Mouse (Mus musculus) activated CD4-positive, CD25-positive, alpha-beta regulatory T cell, adult 4 months (primary cell): Measurements from ENCODE around the gene Fam110a. TPM values are rescaled to one million over a fixed set of nuclear protein-coding genes. Genes with fewer than 3 reads are reported as not detected.

ENCODE experiments used
- ATAC-seq: one replicate; pipeline ENCODE4 v1.8.0; 2017
- polyA plus RNA-seq, 2 experiments: library from polyadenylated mRNA; unstranded; fragments of 100-300 nt; shearing (Covaris generic); gene quantifications; one replicate each; pipeline ENCODE4 v1.2.1; 2017

Fam110a gene
- polyA plus RNA-seq, 2 experiments from 2014 or later: 15.2 to 27.5 TPM

DNA sequence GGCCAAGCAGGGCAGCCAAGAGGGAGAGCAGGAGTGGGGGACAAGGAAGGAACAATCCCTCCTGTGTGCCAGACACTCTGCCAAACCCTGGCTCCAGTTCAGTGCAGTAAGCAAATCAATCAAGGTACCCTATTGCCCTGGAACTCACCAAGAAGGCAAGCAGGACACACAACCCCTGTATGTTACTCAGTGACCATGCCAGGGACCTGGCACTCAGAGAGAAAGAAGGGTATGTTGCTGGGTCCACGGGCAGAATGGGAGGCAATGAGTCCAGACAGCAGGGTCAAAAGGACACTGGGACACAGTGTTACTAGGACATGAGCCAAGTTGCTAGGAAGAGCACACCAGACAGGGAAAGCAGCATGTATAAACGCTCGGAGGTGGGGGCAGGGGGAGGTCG is 54.3 kb downstream of the Fam110a start:
- ATAC-seq: no peak

DNA sequence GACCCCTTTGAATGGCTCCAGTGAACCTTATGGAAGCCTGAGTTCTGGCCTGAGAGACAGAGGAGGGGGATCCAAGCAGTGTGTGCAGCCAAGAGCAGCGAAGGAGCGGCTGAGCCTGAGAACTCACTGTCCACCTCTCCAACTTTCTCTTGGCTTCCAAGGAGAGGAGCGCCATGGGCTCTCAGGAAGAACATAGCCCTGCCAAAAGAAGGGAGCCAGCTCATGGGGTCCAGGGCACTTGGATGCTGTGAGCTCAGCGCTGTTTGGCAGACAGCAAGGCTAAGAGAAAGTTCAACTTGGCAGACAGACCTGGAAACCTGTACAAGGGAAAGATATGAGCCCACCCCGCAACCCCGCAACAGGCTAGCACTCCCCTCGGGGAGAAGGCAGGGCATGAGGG is 55.7 kb downstream of the Fam110a start:
- ATAC-seq: no peak

DNA sequence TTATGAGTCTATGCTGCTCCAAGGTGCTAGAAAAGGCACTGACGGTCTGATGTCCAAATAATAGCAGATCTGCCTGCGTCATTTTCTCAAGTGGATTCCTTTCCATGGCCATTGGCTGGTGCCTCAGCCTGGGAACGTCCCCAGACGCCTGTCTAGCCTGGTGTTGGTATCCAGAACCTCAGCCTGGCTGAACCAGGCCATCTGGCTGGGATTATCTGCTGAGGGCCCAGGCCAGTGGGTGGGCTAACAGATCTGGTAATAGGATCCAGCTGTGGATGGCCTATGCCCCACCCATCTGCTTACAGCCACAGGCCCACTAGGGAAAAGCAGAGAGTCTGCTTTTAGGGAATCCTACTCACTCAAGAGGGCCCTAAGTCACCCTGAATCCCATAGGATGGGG is 58.4 kb downstream of the Fam110a start:
- ATAC-seq: no peak

DNA sequence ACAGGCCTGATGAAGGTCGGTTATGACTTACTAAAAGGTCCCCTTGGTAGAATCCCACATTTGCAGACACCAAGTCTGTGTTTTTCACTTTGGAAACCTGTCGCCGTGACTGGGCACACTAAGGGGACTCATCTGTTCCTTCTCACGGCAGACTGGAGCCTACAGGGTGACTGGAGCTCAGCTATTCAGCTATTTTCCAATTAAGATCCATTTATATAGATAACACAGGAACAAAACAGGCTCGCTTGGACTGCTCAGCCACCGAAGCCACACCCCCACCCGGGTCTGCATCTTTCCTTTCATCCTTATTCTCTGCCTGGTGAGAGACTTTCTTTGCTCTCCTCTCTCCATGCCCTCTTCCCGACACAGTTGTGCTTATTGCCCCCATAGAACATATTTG is 59.0 kb downstream of the Fam110a start:
- ATAC-seq: no peak

Other genes with a start within 250 kb of the Fam110a start
- 10 to 100 TPM; 66.8 to 71.8 TPM for gene Psmf1, start 236.0 kb downstream of the Fam110a start, polyA plus RNA-seq
- not detected for gene Rspo4, start 137.3 kb downstream of the Fam110a start, polyA plus RNA-seq
- not detected for gene Angpt4, start 69.0 kb downstream of the Fam110a start, polyA plus RNA-seq
- gene Slc52a3, start 16.3 kb upstream of the Fam110a start, polyA plus RNA-seq: 1 to 10 TPM; 7.3 to 8.4 TPM
- not detected for gene Scrt2, start 101.3 kb upstream of the Fam110a start, polyA plus RNA-seq
- 1 to 10 TPM in 1 of 2 experiments, under 1 TPM in 1; 0.92 to 1.5 TPM for gene Srxn1, start 125.3 kb upstream of the Fam110a start, polyA plus RNA-seq
- not detected for gene Tcf15, start 163.3 kb upstream of the Fam110a start, polyA plus RNA-seq
- gene Csnk2a1, start 246.6 kb upstream of the Fam110a start, polyA plus RNA-seq: 10 to 100 TPM; 68.0 to 91.6 TPM